23 mouse cellular contexts compared by ENCODE assay signal in the genomic region with DNA sequence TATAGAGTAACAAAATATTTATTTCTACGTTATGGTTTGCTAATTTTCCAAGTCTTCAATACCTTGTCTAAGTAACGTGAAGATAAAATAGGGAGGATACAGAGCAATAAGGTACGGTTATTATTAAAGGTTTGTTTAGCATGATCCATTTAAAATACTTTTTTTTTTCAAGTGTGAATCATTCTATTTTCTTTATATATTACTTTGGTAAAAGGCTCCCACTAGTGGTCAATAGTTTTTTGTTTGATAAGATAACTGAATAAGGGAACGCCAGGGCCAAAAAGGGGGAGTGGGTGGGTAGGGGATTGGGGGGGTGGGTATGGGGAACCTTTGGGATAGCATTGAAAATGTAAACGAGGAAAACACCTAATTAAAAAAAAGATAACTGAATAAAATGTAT.
A peak's percentile ranks its signal among the peaks of the same experiment; 100 is the strongest.
DNase-seq lines count a peak whose midpoint lies in the region; TF ChIP-seq lines count a peak whose summit lies in the region.
"Had no signal": no experiment of that assay in that cellular context is flagged by ENCODE, and none has a peak within 500 bp of the region (broad histone marks: within the 10 kb centered on the region; RNA-seq: fewer than 3 reads in every experiment).

No protein-coding gene starts in this region.

- DNase-seq in embryo, embryonic 11 days: peak; percentile 15
- no peak for DNase-seq in embryo, embryonic 10 days (ENCODE audit: low spot score)
- DNase-seq in layer of hippocampus, adult 2 months (ENCODE audit: low spot score in 2 of 2): no peak
- no peak for DNase-seq in layer of hippocampus, postnatal 10 days (ENCODE audit: low spot score in 2 of 2)
- DNase-seq in 3T3-L1 (ENCODE audit: low read depth, low spot score) (peak; percentile 7), MN1 (ENCODE audit: low spot score) (no peak)
- DNase-seq in brain, embryonic 18.5 days (ENCODE audit: low read depth, low spot score): peak; percentile 1
- DNase-seq in cerebellum, adult 11-12 months: no peak
- DNase-seq: cerebellum, adult 11 months; cerebellum, postnatal 25 days; gastrocnemius, postnatal 14 days; heart, postnatal 10 days; kidney, adult 18-20 months; kidney, postnatal 36 days; left cerebral cortex, postnatal 4 days; right cerebral cortex, postnatal 4 days; thymus, postnatal 4 days had no signal

- H3K27ac ChIP-seq in layer of hippocampus, adult 2 months: no peak overlapping the region
- H3K27ac ChIP-seq: embryonic facial prominence, embryonic 12.5 days; heart, embryonic 10.5 days; hindbrain, embryonic 14.5 days; liver, embryonic 12.5 days; lung, embryonic 15.5 days; neural tube, embryonic 12.5 days had no signal

- TF ChIP-seq CTCF in layer of hippocampus, adult 2 months (conservative IDR thresholded peaks at IDR 0.05): peak; percentile 60

- H3K4me3 ChIP-seq in layer of hippocampus, adult 2 months: no peak overlapping the region
- H3K4me3 ChIP-seq: embryonic facial prominence, embryonic 12.5 days; heart, embryonic 10.5 days; liver, embryonic 12.5 days; lung, embryonic 15.5 days; neural tube, embryonic 12.5 days had no signal

Comparison
In these comparisons a context has a peak if more than half of its experiments do, and no peak if none do; other contexts are left out.
1. DNase-seq: peak in embryo, embryonic 11 days (single experiment), 3T3-L1 (single experiment) and brain, embryonic 18.5 days (single experiment); none in embryo, embryonic 10 days (single experiment), layer of hippocampus, adult 2 months (0 of 2), layer of hippocampus, postnatal 10 days (0 of 2), cerebellum, adult 11-12 months (single experiment) and MN1 (single experiment).